Mouse (Mus musculus) embryonic facial prominence, embryonic 13.5 days (tissue): Measurements from ENCODE around the gene Psg26. TPM values are rescaled to one million over a fixed set of nuclear protein-coding genes. Genes with fewer than 3 reads are reported as not detected.
"Not testable (repeated sequence)": the region's sequence is repeated elsewhere in the genome, so short reads cannot be mapped to it uniquely, and the experiment has no call there.

Experiments
- ATAC-seq: fragments of 200-750 bp; cut with Nextera tagmentation; 2 replicates; pipeline ENCODE4 v1.8.0; 2017; ENCODE audit warnings: low read depth; ENCODE audit not compliant: insufficient number of reproducible peaks, insufficient read depth, low FRiP score, low TSS enrichment
- H3K27ac ChIP-seq: fragments of 300-500 bp; sonication (generic); 2 replicates; pipeline ENCODE4 v1.5.1; 2015; ENCODE audit warnings: moderate library complexity, mild to moderate bottlenecking, inconsistent platforms
- H3K27me3 ChIP-seq: fragments of 300-500 bp; sonication (generic); 2 replicates; pipeline ENCODE4 v1.6.1; 2015; ENCODE audit warnings: mild to moderate bottlenecking, inconsistent platforms
- H3K36me3 ChIP-seq: fragments of 300-500 bp; sonication (generic); 2 replicates; pipeline ENCODE4 v1.6.1; 2015; ENCODE audit warnings: mild to moderate bottlenecking, inconsistent platforms
- H3K4me1 ChIP-seq: fragments of 300-500 bp; sonication (generic); 2 replicates; pipeline ENCODE4 v1.6.1; 2015; ENCODE audit warnings: inconsistent platforms
- H3K4me2 ChIP-seq: fragments of 300-500 bp; sonication (generic); 2 replicates; pipeline ENCODE4 v1.6.1; 2015; ENCODE audit warnings: moderate library complexity, mild to moderate bottlenecking, inconsistent platforms
- H3K4me3 ChIP-seq: fragments of 300-500 bp; sonication (generic); 2 replicates; pipeline ENCODE4 v1.5.1; 2015; ENCODE audit warnings: mild to moderate bottlenecking, inconsistent platforms
- H3K9ac ChIP-seq: fragments of 300-500 bp; sonication (generic); 2 replicates; pipeline ENCODE4 v1.6.1; 2015; ENCODE audit warnings: mild to moderate bottlenecking, inconsistent platforms
- H3K9me3 ChIP-seq: fragments of 300-500 bp; sonication (generic); 2 replicates; pipeline ENCODE4 v1.6.1; 2016; ENCODE audit warnings: inconsistent platforms
- WGBS: fragments of 180-500 bp; shearing (Covaris S2); methylation state at CpG from one replicate; pipeline ENCODE4 v1.1.7; 2015; ENCODE audit warnings: mixed read lengths; 5-methylcytosine and 5-hydroxymethylcytosine counted together
- polyA plus RNA-seq: library from polyadenylated mRNA; unstranded; fragments of >200 nt; fragmentation: Nextera tagmentation; extraction: Ambion mirVana; gene quantifications from 2 replicates; pipeline ENCODE4 v1.2.1, GENCODE M21; 2015

The Psg26 gene
- not detected in 2 replicates for polyA plus RNA-seq

DNA sequence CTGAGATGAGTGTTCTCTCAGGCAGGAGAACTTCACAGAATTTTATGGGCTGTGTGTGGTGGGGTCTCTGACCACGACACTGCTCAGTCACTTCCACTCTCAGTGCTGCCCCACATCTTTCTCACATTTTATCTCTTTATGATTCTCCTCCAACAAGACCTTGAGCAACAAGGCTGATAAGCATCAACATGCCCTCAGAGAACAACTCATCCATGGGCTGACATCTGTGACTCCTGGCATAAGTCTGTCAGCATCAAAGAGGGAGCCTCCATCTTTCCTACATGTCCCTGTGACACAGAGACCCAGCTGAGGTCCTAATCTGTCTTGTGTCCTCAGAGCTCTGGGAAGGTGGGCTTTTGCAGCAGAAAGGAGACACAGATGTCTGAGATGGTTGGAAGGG is at the start of gene Psg26:
Psg26 (minus strand) TSS at position 101 of the 400 bp plus-strand sequence.
- Histone ChIP-seq H3K27me3 (no peaks in the 10 kb centered on the region), H3K36me3 (no peaks in the 10 kb centered on the region), H3K4me2 (no peak within 1 kb of the TSS), H3K9ac (no peak within 1 kb of the TSS), H3K9me3 (0 out of 2 replicates have a peak, but pooled peaks cover 4% of the 10 kb centered on the region), H3K4me3 (no peak within 1 kb of the TSS), H3K27ac (no peak within 1 kb of the TSS), H3K4me1 (no peaks in the 10 kb centered on the region)
- ATAC-seq, result no peak
- WGBS, result 75% methylated on average over 1 of the region's 1 CpGs

DNA sequence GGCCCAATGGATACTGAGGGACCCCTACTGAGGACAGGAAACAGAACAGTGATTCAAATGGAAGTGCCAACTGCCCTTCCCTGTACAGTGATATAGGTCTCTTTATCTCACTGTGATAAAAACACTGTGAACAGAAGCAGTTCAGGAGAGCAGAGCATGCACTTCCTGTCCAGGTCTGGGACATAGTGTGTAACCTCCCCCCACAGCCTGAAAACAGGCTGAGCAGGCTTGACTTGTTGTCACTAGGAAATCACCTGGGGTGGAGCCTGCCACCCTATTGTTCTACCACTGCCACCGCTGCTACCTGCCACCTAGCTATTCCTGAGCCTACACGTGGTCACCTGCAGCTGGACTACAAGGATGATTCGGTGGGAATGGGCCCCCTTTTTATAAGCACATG is 49.4 kb upstream of the Psg26 start:
- no peak overlapping the region for H3K4me3 ChIP-seq
- 36% methylated on average over 3 of the region's 3 CpGs for WGBS
- no peaks in the 10 kb centered on the region for H3K4me1 ChIP-seq
- no peaks in the 10 kb centered on the region for H3K27me3 ChIP-seq
- H3K27ac ChIP-seq, result no peak overlapping the region
- H3K36me3 ChIP-seq, result no peaks in the 10 kb centered on the region
- no peak overlapping the region for H3K4me2 ChIP-seq
- ATAC-seq, result no peak
- H3K9me3 ChIP-seq, result no peaks in the 10 kb centered on the region
- H3K9ac ChIP-seq, result no peak overlapping the region

DNA sequence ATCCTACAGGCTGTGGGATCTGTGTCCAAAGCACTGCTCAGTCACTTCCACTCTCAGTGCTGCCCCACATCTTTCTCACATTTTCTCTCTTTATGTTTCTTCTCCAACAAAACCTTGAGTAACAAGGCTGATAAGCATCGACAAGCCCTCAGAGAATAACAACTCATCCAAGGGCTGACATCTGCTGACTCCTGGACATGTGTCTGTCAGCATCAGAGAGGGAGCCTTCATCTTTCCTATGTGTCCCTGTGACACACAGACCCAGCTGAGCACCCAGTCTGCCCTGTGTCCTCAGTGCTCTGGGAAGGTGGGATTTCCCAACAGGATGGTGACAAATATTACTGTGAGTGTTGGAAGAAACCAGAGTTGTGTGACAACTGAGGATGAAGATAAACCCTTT is 48.2 kb upstream of the Psg26 start, which contains the start of gene Psg25:
Psg25 (minus strand) TSS at position 101 of the 400 bp plus-strand sequence.
- Histone ChIP-seq H3K27ac (no peak within 1 kb of the TSS), H3K27me3 (no peaks in the 10 kb centered on the region), H3K4me2 (no peak within 1 kb of the TSS), H3K36me3 (no peaks in the 10 kb centered on the region), H3K9ac (no peak within 1 kb of the TSS), H3K4me3 (no peak within 1 kb of the TSS), H3K4me1 (no peaks in the 10 kb centered on the region), H3K9me3 (no peaks in the 10 kb centered on the region)
- 80% methylated on average over 1 of the region's 1 CpGs for WGBS
- no peak for ATAC-seq

DNA sequence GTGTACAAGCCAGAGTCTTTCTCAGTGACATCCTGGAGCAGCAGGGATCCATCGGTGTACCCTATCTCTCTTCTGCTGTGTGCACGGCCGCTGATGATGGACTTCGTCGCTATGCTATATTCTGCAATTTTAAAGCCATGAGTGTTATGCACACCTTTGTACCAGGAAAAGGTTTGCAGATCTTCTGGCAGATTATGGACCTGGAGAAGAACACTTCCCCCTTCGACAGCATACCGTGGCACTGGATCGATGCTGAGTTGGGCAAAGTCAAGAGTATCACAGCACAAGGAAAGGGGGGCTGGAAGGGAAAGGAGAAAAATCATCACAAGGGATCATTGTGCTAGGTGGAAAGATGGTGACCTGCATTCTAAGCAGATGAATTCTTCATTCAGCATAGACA is 40.7 kb upstream of the Psg26 start:
- Histone ChIP-seq H3K4me1 (no peaks in the 10 kb centered on the region), H3K9me3 (no peaks in the 10 kb centered on the region), H3K27ac (no peak overlapping the region), H3K4me2 (no peak overlapping the region), H3K9ac (no peak overlapping the region), H3K27me3 (no peaks in the 10 kb centered on the region), H3K36me3 (no peaks in the 10 kb centered on the region), H3K4me3 (no peak overlapping the region)
- no peak for ATAC-seq
- WGBS, result 97% methylated on average over 8 of the region's 8 CpGs

DNA sequence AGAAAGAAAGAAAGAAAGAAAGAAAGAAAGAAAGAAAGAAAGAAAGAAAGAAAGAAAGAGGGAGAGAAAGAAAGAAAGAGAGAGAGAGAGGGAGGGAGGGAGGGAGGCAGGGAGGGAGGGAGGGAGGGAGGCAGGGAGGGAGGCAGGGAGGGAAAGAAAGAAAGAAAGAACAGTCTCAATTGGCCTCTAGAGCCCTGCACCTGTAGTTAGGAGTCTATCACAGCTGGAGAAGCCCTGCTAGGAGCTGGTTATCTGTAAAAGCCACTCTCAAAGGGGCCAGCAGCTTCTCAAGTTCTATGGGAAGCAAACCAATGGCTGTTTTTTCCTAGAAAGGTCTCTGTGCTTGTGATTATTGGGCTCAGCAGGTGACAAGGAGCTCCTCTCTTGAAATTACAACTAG is 28.9 kb upstream of the Psg26 start:
- H3K27ac ChIP-seq, H3K4me3 ChIP-seq, H3K4me1 ChIP-seq, H3K27me3 ChIP-seq, H3K9ac ChIP-seq, H3K36me3 ChIP-seq, H3K4me2 ChIP-seq, H3K9me3 ChIP-seq, ATAC-seq: not testable (repeated sequence)

DNA sequence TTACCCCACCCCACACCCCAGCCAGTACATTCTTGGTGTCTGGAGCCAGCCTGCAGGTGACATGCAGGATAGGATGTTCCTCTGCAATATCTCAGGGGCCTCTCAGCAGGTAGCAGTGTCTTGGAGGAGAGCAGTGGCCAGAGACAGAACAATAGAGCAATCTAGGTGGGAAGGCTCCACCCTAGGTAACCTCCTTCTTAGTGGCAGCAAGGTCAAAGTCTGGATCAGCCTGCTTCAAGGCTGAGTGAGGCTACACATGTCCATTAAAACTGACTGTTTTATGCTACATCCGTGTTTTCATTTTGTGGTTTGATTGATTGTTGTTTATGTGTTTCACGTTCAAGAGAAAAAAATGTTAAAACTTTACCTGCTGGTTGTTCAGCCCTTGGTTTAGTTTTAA is 28.4 kb upstream of the Psg26 start:
- not testable (repeated sequence) for H3K4me1 ChIP-seq, H3K9ac ChIP-seq, H3K27ac ChIP-seq, ATAC-seq, H3K4me2 ChIP-seq, H3K27me3 ChIP-seq, H3K9me3 ChIP-seq, H3K4me3 ChIP-seq, H3K36me3 ChIP-seq
- WGBS, result 53% methylated on average over 2 of the region's 2 CpGs

DNA sequence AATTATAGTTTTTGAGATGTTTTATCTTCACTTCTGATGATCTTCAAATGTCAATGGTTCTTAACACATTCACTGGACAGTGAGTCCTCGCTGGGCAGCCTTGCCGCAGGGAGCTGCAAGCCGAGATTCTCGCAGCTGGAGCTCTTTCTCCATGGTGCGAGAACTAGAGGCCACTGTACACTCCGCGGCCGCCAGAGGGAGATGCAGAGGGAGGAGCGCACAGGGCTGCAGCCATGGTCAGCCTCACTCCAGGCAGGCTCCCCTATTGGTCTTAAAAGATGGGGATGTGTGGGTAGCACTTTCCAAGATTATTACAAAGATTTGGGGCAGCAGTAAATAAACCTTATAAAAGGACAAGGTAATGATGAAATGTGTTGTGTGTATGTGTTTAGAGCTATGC is 27.5 kb upstream of the Psg26 start:
- H3K27me3 ChIP-seq, result no peaks in the 10 kb centered on the region
- no peak overlapping the region for H3K4me2 ChIP-seq
- no peaks in the 10 kb centered on the region for H3K36me3 ChIP-seq
- H3K9ac ChIP-seq, result no peak overlapping the region
- H3K4me1 ChIP-seq, result no peaks in the 10 kb centered on the region
- WGBS, result 12% methylated on average over 9 of the region's 9 CpGs
- no peak overlapping the region for H3K4me3 ChIP-seq
- no peaks in the 10 kb centered on the region for H3K9me3 ChIP-seq
- no peak for ATAC-seq
- H3K27ac ChIP-seq, result no peak overlapping the region

DNA sequence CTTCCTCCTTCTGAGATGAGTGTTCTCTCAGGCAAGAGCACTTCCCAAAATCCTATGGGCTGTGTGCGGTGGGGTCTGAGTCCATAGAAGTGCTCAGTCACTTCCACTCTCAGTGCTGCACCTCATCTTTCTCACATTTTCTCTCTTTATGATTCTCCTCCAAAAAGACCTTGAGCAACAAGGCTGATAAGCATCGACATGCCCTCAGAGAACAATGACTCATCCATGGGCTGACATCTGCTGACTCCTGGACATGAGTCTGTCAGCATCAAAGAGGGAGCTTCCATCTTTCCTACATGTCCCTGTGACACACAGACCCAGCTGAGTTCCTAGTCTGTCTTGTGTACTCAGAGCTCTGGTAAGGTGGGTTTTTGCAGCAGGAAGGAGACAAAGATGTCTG is 52.0 kb downstream of the Psg26 start, which contains the start of gene Psg28:
Psg28 (minus strand) TSS at position 101 of the 400 bp plus-strand sequence.
- not testable (repeated sequence) for H3K4me2 ChIP-seq, H3K36me3 ChIP-seq, ATAC-seq, H3K9me3 ChIP-seq, H3K4me3 ChIP-seq, H3K4me1 ChIP-seq, H3K27me3 ChIP-seq, H3K9ac ChIP-seq, H3K27ac ChIP-seq
- 77% methylated on average over 2 of the region's 2 CpGs for WGBS

Other genes with a start within 250 kb of the Psg26 start
- 0.10 TPM in 2 replicates for gene Mill1, start 238.8 kb downstream of the Psg26 start, polyA plus RNA-seq
- not detected in 2 replicates for gene Psg18, start 129.2 kb downstream of the Psg26 start, polyA plus RNA-seq
- not detected in 2 replicates for gene Psg28, start 52.1 kb downstream of the Psg26 start, polyA plus RNA-seq
- not detected in 2 replicates for gene Psg25, start 48.1 kb upstream of the Psg26 start, polyA plus RNA-seq
- not detected in 2 replicates for gene Psg27, start 83.1 kb upstream of the Psg26 start, polyA plus RNA-seq
- not detected in 2 replicates for gene Psg23, start 132.3 kb upstream of the Psg26 start, polyA plus RNA-seq
- not detected in 2 replicates for gene Psg21, start 172.5 kb upstream of the Psg26 start, polyA plus RNA-seq
- gene Psg20, start 202.0 kb upstream of the Psg26 start, polyA plus RNA-seq, result not detected in 2 replicates
- gene Psg22, start 233.9 kb upstream of the Psg26 start, polyA plus RNA-seq, result not detected in 2 replicates